Mouse (Mus musculus) hindbrain, embryonic 11.5 days (tissue): ENCODE results near the gene Cideb. TPM values are rescaled to one million over a fixed set of nuclear protein-coding genes. Genes with fewer than 3 reads are reported as not detected.

Experiments
- ATAC-seq: fragments of 200-750 bp; cut with Nextera tagmentation; 2 replicates; pipeline ENCODE4 v1.8.0; 2017; ENCODE audit warnings: mild to moderate bottlenecking, moderate TSS enrichment, moderate library complexity; ENCODE audit not compliant: low FRiP score
- DNase-seq: peaks from one replicate; pipeline ENCODE4 v3.0.0-alpha.2; 2015; ENCODE audit warnings: low spot score
- H3K27ac ChIP-seq: fragments of 300-500 bp; sonication (generic); 2 replicates; pipeline ENCODE4 v1.5.1; 2014; ENCODE audit warnings: mild to moderate bottlenecking, low read depth, low read length
- H3K27me3 ChIP-seq: fragments of 300-500 bp; sonication (generic); 2 replicates; pipeline ENCODE4 v1.6.1; 2014; ENCODE audit warnings: mild to moderate bottlenecking, low read length, moderate library complexity, mixed read lengths; ENCODE audit not compliant: control insufficient read depth, insufficient read depth
- H3K36me3 ChIP-seq: fragments of 300-500 bp; sonication (generic); 2 replicates; pipeline ENCODE4 v1.6.1; 2014; ENCODE audit warnings: mild to moderate bottlenecking, low read length, moderate library complexity, mixed read lengths; ENCODE audit not compliant: control insufficient read depth, insufficient read depth
- H3K4me1 ChIP-seq: fragments of 300-500 bp; sonication (generic); replicated peaks from 2 replicates; pipeline ENCODE4 v1.6.1; 2014; ENCODE audit warnings: low read length, mixed read lengths; ENCODE audit not compliant: control insufficient read depth, insufficient read depth
- H3K4me2 ChIP-seq: fragments of 300-500 bp; sonication (generic); replicated peaks from 2 replicates; pipeline ENCODE4 v1.6.1; 2014; ENCODE audit warnings: mild to moderate bottlenecking, low read depth, low read length
- H3K4me3 ChIP-seq: fragments of 300-500 bp; sonication (generic); 2 replicates; pipeline ENCODE4 v1.5.1; 2014; ENCODE audit warnings: low read depth, low read length
- H3K9ac ChIP-seq: fragments of 300-500 bp; sonication (generic); 2 replicates; pipeline ENCODE4 v1.6.1; 2014; ENCODE audit warnings: low read depth, low read length
- H3K9me3 ChIP-seq: fragments of 300-500 bp; sonication (generic); 2 replicates; pipeline ENCODE4 v1.6.1; 2016; ENCODE audit warnings: low read length; ENCODE audit not compliant: control insufficient read depth
- WGBS: fragments of 180-500 bp; shearing (Covaris S2); extraction: QIAGEN DNeasy Blood & Tissue Kit; methylation state at CpG from one replicate; pipeline ENCODE4 v1.1.7; 2014; 5-methylcytosine and 5-hydroxymethylcytosine counted together
- polyA plus RNA-seq: library from polyadenylated mRNA; unstranded; fragments of >200 nt; fragmentation: Nextera tagmentation; extraction: Ambion mirVana; gene quantifications from 2 replicates; pipeline ENCODE4 v1.2.1, GENCODE M21; 2014

The Cideb gene
- polyA plus RNA-seq, 1 experiment from 2014 or later, result not detected

- no peak overlapping the region for H3K9ac ChIP-seq
- no peak overlapping the region for H3K27ac ChIP-seq
- no peaks in the 10 kb centered on the region for H3K36me3 ChIP-seq
- H3K4me1 ChIP-seq, result 0 out of 2 replicates have a peak, but pooled peaks cover under 1% of the 10 kb centered on the region
- H3K4me3 ChIP-seq, result no peak overlapping the region
- 52% methylated on average over 7 of the region's 7 CpGs for WGBS
- ATAC-seq (no peak), DNase-seq (no peak)
- H3K4me2 ChIP-seq, result no peak overlapping the region
- H3K9me3 ChIP-seq, result no peaks in the 10 kb centered on the region
- peaks cover 4% of the 10 kb centered on the region for H3K27me3 ChIP-seq
Measured at GRCm38 (mm10) chr14:55776711-55777110, 18.5 kb upstream of the Cideb start.

- ATAC-seq, result no peak
- Histone ChIP-seq H3K4me2 (no peak overlapping the region), H3K27me3 (peaks cover 33% of the 10 kb centered on the region), H3K9ac (no peak overlapping the region), H3K4me1 (0 out of 2 replicates have a peak, but pooled peaks cover 2% of the 10 kb centered on the region), H3K9me3 (no peaks in the 10 kb centered on the region), H3K27ac (no peak overlapping the region), H3K4me3 (no peak overlapping the region), H3K36me3 (no peaks in the 10 kb centered on the region)
- 76% methylated on average over 16 of the region's 16 CpGs for WGBS
- DNase-seq, result no peak
Measured at GRCm38 (mm10) chr14:55769087-55769703, 10.9 kb upstream of the Cideb start.

GRCm38 (mm10) chr14:55768555-55768954, 10.3 kb upstream of the Cideb start:
- H3K27ac ChIP-seq, result no peak overlapping the region
- H3K27me3 ChIP-seq, result peaks cover 37% of the 10 kb centered on the region
- DNase-seq, result no peak
- no peak overlapping the region for H3K4me3 ChIP-seq
- ATAC-seq, result no peak
- no peak overlapping the region for H3K4me2 ChIP-seq
- H3K4me1 ChIP-seq, result 0 out of 2 replicates have a peak, but pooled peaks cover 2% of the 10 kb centered on the region
- no peaks in the 10 kb centered on the region for H3K36me3 ChIP-seq
- H3K9ac ChIP-seq, result no peak overlapping the region
- 91% methylated on average over 6 of the region's 6 CpGs for WGBS
- no peaks in the 10 kb centered on the region for H3K9me3 ChIP-seq

GRCm38 (mm10) chr14:55767519-55768414, 9.5 kb upstream of the Cideb start:
- Histone ChIP-seq H3K9ac (peak overlapping the region; percentile 42; the same call in 1 of the 2 replicates), H3K4me3 (peak overlapping the region; percentile 29), H3K36me3 (no peaks in the 10 kb centered on the region), H3K27ac (no peak overlapping the region), H3K4me1 (0 out of 2 replicates have a peak, but pooled peaks cover 2% of the 10 kb centered on the region), H3K9me3 (no peaks in the 10 kb centered on the region), H3K4me2 (peak overlapping the region; percentile 65), H3K27me3 (peaks cover 45% of the 10 kb centered on the region)
- 11% methylated on average over 49 of the region's 52 CpGs for WGBS
- DNase-seq (peak; percentile 74), ATAC-seq (peak; percentile 76)

GRCm38 (mm10) chr14:55765696-55766095, 7.4 kb upstream of the Cideb start, which contains the start of gene Ltb4r1:
Gene Ltb4r1, plus strand, starts transcription at chr14:55765962.
- no peak for DNase-seq
- Histone ChIP-seq H3K4me3 (no peak within 1 kb of the TSS), H3K4me1 (0 out of 2 replicates have a peak, but pooled peaks cover 7% of the 10 kb centered on the region), H3K4me2 (no peak within 1 kb of the TSS), H3K9me3 (no peaks in the 10 kb centered on the region), H3K27ac (no peak within 1 kb of the TSS), H3K36me3 (no peaks in the 10 kb centered on the region), H3K27me3 (peaks cover 64% of the 10 kb centered on the region), H3K9ac (no peak within 1 kb of the TSS)
- ATAC-seq, result no peak
- WGBS, result 79% methylated on average over 4 of the region's 4 CpGs

GRCm38 (mm10) chr14:55763166-55763565, 4.9 kb upstream of the Cideb start:
- DNase-seq (no peak), ATAC-seq (no peak)
- H3K36me3 ChIP-seq, result no peaks in the 10 kb centered on the region
- H3K9me3 ChIP-seq, result no peaks in the 10 kb centered on the region
- H3K27me3 ChIP-seq, result peaks cover 56% of the 10 kb centered on the region
- no peak overlapping the region for H3K4me3 ChIP-seq
- 71% methylated on average over 7 of the region's 7 CpGs for WGBS
- H3K9ac ChIP-seq, result no peak overlapping the region
- H3K4me1 ChIP-seq, result 0 out of 2 replicates have a peak, but pooled peaks cover 7% of the 10 kb centered on the region
- H3K4me2 ChIP-seq, result no peak overlapping the region
- H3K27ac ChIP-seq, result no peak overlapping the region

GRCm38 (mm10) chr14:55762001-55762821, 4.0 kb upstream of the Cideb start:
- Histone ChIP-seq H3K4me1 (0 out of 2 replicates have a peak, but pooled peaks cover 5% of the 10 kb centered on the region), H3K9me3 (no peaks in the 10 kb centered on the region), H3K27me3 (peaks cover 48% of the 10 kb centered on the region), H3K36me3 (no peaks in the 10 kb centered on the region), H3K4me3 (peak overlapping the region; percentile 46), H3K27ac (peak overlapping the region; percentile 9; the same call in 1 of the 2 replicates), H3K4me2 (peak overlapping the region; percentile 94), H3K9ac (peak overlapping the region; percentile 70)
- ATAC-seq (peak; percentile 73), DNase-seq (peak; percentile 77)
- under 1% methylated on average over 74 of the region's 77 CpGs for WGBS

GRCm38 (mm10) chr14:55761163-55761562, 2.9 kb upstream of the Cideb start, which contains the start of gene Ltb4r2:
Gene Ltb4r2, plus strand, starts transcription at chr14:55761428.
- ATAC-seq (no peak), DNase-seq (no peak)
- no peaks in the 10 kb centered on the region for H3K9me3 ChIP-seq
- 0 out of 2 replicates have a peak, but pooled peaks cover 5% of the 10 kb centered on the region for H3K4me1 ChIP-seq
- no peaks in the 10 kb centered on the region for H3K36me3 ChIP-seq
- WGBS, result 71% methylated on average over 6 of the region's 6 CpGs
- peak within 1 kb of the TSS; percentile 9; the same call in 1 of the 2 replicates for H3K27ac ChIP-seq
- peak within 1 kb of the TSS; percentile 46 for H3K4me3 ChIP-seq
- H3K9ac ChIP-seq, result peak within 1 kb of the TSS; percentile 70
- peaks cover 41% of the 10 kb centered on the region for H3K27me3 ChIP-seq
- peak within 1 kb of the TSS; percentile 94 for H3K4me2 ChIP-seq
